Mouse (Mus musculus) spleen, postnatal 4 days (tissue): Measurements from ENCODE around the gene Slc24a3.

Experiments used
- DNase-seq, 2 experiments: peaks; one replicate each; pipeline ENCODE4 v3.0.0; 2022; ENCODE audit warnings: low spot score in 2 of 2

The Slc24a3 gene

GRCm38 (mm10) chr2:145681626-145682025 lies 514.1 kb downstream of the Slc24a3 start:
- DNase-seq = no peak

GRCm38 (mm10) chr2:145682924-145683323 lies 515.4 kb downstream of the Slc24a3 start:
- no peak for DNase-seq

GRCm38 (mm10) chr2:145683536-145683935 lies 516.0 kb downstream of the Slc24a3 start:
- DNase-seq = no peak

DNA sequence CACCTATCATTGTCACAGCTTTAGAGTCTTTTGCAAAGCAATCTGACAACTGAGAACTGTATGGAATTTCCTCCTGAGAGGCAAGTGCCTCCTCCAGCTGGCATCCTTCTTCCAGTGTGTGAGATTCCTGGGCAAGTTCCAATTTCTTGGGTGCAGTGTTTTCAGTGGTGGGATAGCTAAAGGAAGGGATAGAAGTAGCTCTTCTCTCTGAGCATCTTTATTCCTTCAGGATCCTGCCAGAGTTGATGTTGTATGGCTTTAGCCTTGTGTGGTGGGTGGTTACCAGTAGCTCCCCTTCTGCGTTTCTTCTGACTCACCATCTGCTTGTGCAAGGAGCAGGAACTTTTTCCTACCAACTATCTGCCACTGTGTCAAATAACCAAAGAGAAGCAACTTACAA lies 516.6 kb downstream of the Slc24a3 start:
- DNase-seq = no peak

- no peak for DNase-seq
These were observed 517.3 kb downstream of the Slc24a3 start for GRCm38 (mm10) chr2:145684891-145685290.

GRCm38 (mm10) chr2:145686017-145686416 lies 518.5 kb downstream of the Slc24a3 start:
- no peak for DNase-seq

DNA sequence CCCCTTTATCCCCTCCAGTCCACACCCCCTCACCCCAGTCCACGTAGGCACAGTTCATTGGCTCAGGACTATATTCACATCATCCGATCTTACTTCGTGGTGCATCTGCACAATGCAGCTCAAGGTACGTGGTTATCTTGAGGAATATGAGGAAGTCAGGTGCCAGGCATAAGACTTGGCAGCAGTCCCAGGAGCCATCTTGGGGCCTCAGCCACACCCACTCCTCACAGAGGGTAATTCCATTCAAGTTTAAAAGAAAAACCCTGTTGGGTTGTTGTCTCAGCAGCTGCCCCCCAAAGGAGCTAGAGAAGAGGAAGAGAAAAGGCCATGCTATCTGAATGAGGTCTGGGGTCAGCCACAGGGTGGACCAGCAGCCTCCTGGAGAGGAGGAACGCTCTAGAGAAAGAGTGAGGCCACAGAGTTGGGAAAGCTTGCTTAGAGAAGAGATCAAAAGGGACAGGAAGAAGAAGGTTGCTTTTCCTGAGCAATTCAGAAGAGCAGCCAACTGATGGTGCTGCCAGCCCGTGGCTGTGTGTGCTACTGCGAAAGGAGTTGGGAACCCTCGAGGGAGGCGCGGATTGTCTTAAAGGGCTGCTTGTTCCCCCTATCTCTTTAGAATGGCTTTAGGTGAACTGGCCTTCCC lies 523.9 kb downstream of the Slc24a3 start:
- no peak for DNase-seq
